Mouse (Mus musculus) bone marrow, adult 2 months (tissue): ENCODE data around the gene Aamp.

Experiments used
- CTCF ChIP-seq: fragments of 200-500 bp; IDR thresholded peaks from 2 replicates; pipeline ENCODE4 v1.5.1; 2011; ENCODE audit warnings: low read length, control low read depth; ENCODE audit not compliant: control insufficient read depth, insufficient read depth
- POLR2A ChIP-seq: fragments of 200-500 bp; IDR thresholded peaks from 2 replicates; pipeline ENCODE4 v1.6.1; 2011; ENCODE audit warnings: low read depth, mild to moderate bottlenecking, control low read depth, low read length, borderline replicate concordance; ENCODE audit not compliant: control insufficient read depth

DNA sequence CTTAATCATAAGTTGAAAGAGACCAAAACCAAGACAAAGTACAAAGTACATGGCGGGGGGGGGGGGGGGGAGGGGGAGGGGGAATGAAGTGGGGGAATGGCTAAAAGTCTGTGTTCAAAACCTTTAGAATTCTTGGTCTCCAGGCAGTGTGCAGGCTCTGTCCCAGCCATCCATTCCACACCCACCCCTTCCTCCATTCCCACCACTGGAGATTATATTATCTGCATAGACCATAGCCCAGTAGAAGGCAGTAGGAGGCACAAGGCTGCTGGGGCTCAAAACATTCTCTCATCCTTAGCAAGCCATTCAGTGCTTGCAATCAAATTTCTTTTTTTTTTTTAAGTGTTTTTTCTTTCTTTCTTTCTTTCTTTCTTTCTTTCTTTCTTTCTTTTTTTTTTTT, 53.5 kb downstream of the Aamp start:
- TF ChIP-seq CTCF (no peak), POLR2A (no peak)
